Mouse (Mus musculus) embryonic facial prominence, embryonic 15.5 days (tissue): ENCODE measurements around the gene Tsks. TPM values are rescaled to one million over a fixed set of nuclear protein-coding genes. Genes with fewer than 3 reads are reported as not detected.
A peak's percentile ranks its signal among the peaks of the same experiment; 100 is the strongest.

Experiments
- ATAC-seq: fragments of 200-750 bp; cut with Nextera tagmentation; 2 replicates; pipeline ENCODE4 v1.8.0; 2017; ENCODE audit warnings: low read depth, moderate TSS enrichment; ENCODE audit not compliant: insufficient number of reproducible peaks, low FRiP score, low TSS enrichment
- H3K27ac ChIP-seq: fragments of 300-500 bp; sonication (generic); replicated peaks from 2 replicates; pipeline ENCODE4 v1.5.1; 2015; ENCODE audit warnings: mild to moderate bottlenecking, inconsistent platforms
- H3K27me3 ChIP-seq: fragments of 300-500 bp; sonication (generic); 2 replicates; pipeline ENCODE4 v1.6.1; 2015; ENCODE audit warnings: inconsistent platforms
- H3K36me3 ChIP-seq: fragments of 300-500 bp; sonication (generic); 2 replicates; pipeline ENCODE4 v1.6.1; 2015; ENCODE audit warnings: mild to moderate bottlenecking, inconsistent platforms
- H3K4me1 ChIP-seq: fragments of 300-500 bp; sonication (generic); 2 replicates; pipeline ENCODE4 v1.6.1; 2015; ENCODE audit warnings: inconsistent platforms
- H3K4me2 ChIP-seq: fragments of 300-500 bp; sonication (generic); replicated peaks from 2 replicates; pipeline ENCODE4 v1.6.1; 2015; ENCODE audit warnings: mild to moderate bottlenecking, inconsistent platforms
- H3K4me3 ChIP-seq: fragments of 300-500 bp; sonication (generic); replicated peaks from 2 replicates; pipeline ENCODE4 v1.5.1; 2015; ENCODE audit warnings: mild to moderate bottlenecking, inconsistent platforms
- H3K9ac ChIP-seq: fragments of 300-500 bp; sonication (generic); 2 replicates; pipeline ENCODE4 v1.6.1; 2015; ENCODE audit warnings: inconsistent platforms
- H3K9me3 ChIP-seq: fragments of 300-500 bp; sonication (generic); replicated peaks from 2 replicates; pipeline ENCODE4 v1.6.1; 2016; ENCODE audit warnings: inconsistent platforms
- WGBS: fragments of 180-500 bp; shearing (Covaris S2); methylation state at CpG from one replicate; pipeline ENCODE4 v1.1.7; 2015; 5-methylcytosine and 5-hydroxymethylcytosine counted together
- polyA plus RNA-seq: library from polyadenylated mRNA; unstranded; fragments of >200 nt; fragmentation: Nextera tagmentation; extraction: Ambion mirVana; gene quantifications from 2 replicates; pipeline ENCODE4 v1.2.1, GENCODE M21; 2015

The Tsks gene
- polyA plus RNA-seq, 1 experiment from 2014 or later = 0.23 TPM

- H3K4me1 ChIP-seq = peaks cover 3% of the 10 kb centered on the region; the same call in 1 of the 2 replicates
- 69% methylated on average over 8 of the region's 8 CpGs for WGBS
- no peak overlapping the region for H3K4me2 ChIP-seq
- peaks cover 56% of the 10 kb centered on the region for H3K36me3 ChIP-seq
- H3K27ac ChIP-seq = no peak overlapping the region
- no peak overlapping the region for H3K9ac ChIP-seq
- H3K27me3 ChIP-seq = no peaks in the 10 kb centered on the region
- no peaks in the 10 kb centered on the region for H3K9me3 ChIP-seq
- no peak overlapping the region for H3K4me3 ChIP-seq
- no peak for ATAC-seq
Measured at GRCm38 (mm10) chr7:44962337-44962736, 19.3 kb downstream of the Tsks start.

- H3K27me3 ChIP-seq = no peaks in the 10 kb centered on the region
- 91% methylated on average over 5 of the region's 5 CpGs for WGBS
- no peaks in the 10 kb centered on the region for H3K9me3 ChIP-seq
- H3K4me2 ChIP-seq = no peak overlapping the region
- H3K27ac ChIP-seq = no peak overlapping the region
- H3K9ac ChIP-seq = no peak overlapping the region
- peaks cover 56% of the 10 kb centered on the region for H3K36me3 ChIP-seq
- ATAC-seq = no peak
- no peaks in the 10 kb centered on the region for H3K4me1 ChIP-seq
- H3K4me3 ChIP-seq = no peak overlapping the region
Measured at GRCm38 (mm10) chr7:44962831-44963230, 19.8 kb downstream of the Tsks start.

- no peak for ATAC-seq
- H3K36me3 ChIP-seq = peaks cover 47% of the 10 kb centered on the region
Measured at GRCm38 (mm10) chr7:44964990-44965389, 22.0 kb downstream of the Tsks start.

GRCm38 (mm10) chr7:44965975-44966374 lies 23.0 kb downstream of the Tsks start:
- H3K4me2 ChIP-seq = no peak overlapping the region

More at GRCm38 (mm10) chr7:44964990-44965389, 22.0 kb downstream of the Tsks start:
- no peak overlapping the region for H3K4me3 ChIP-seq
- H3K27me3 ChIP-seq = no peaks in the 10 kb centered on the region
- H3K9me3 ChIP-seq = no peaks in the 10 kb centered on the region
- 93% methylated on average over 13 of the region's 13 CpGs for WGBS
- no peaks in the 10 kb centered on the region for H3K4me1 ChIP-seq
- H3K27ac ChIP-seq = no peak overlapping the region
- H3K4me2 ChIP-seq = no peak overlapping the region
- H3K9ac ChIP-seq = no peak overlapping the region

GRCm38 (mm10) chr7:44966638-44967037 lies 23.6 kb downstream of the Tsks start:
- H3K36me3 ChIP-seq = peaks cover 41% of the 10 kb centered on the region
- H3K27ac ChIP-seq = no peak overlapping the region
- WGBS = 73% methylated on average over 15 of the region's 15 CpGs
- no peak overlapping the region for H3K4me3 ChIP-seq
- no peak for ATAC-seq
- no peaks in the 10 kb centered on the region for H3K9me3 ChIP-seq
- H3K27me3 ChIP-seq = no peaks in the 10 kb centered on the region
- H3K4me2 ChIP-seq = no peak overlapping the region
- no peak overlapping the region for H3K9ac ChIP-seq
- peaks cover 14% of the 10 kb centered on the region for H3K4me1 ChIP-seq

More at GRCm38 (mm10) chr7:44965975-44966374, 23.0 kb downstream of the Tsks start:
- Histone ChIP-seq H3K27ac (no peak overlapping the region), H3K36me3 (peaks cover 47% of the 10 kb centered on the region), H3K27me3 (no peaks in the 10 kb centered on the region), H3K4me3 (no peak overlapping the region), H3K9me3 (no peaks in the 10 kb centered on the region), H3K9ac (no peak overlapping the region), H3K4me1 (peaks cover 8% of the 10 kb centered on the region)
- no peak for ATAC-seq
- 75% methylated on average over 7 of the region's 7 CpGs for WGBS

GRCm38 (mm10) chr7:44970231-44970691 lies 27.3 kb downstream of the Tsks start:
- Histone ChIP-seq H3K9ac (peak overlapping the region; percentile 43), H3K4me1 (peaks cover 34% of the 10 kb centered on the region), H3K27me3 (no peaks in the 10 kb centered on the region), H3K4me3 (peak overlapping the region; percentile 53), H3K9me3 (no peaks in the 10 kb centered on the region), H3K4me2 (peak overlapping the region; percentile 78), H3K36me3 (peaks cover 15% of the 10 kb centered on the region), H3K27ac (peak overlapping the region; percentile 90)
- under 1% methylated on average over 36 of the region's 36 CpGs for WGBS
- ATAC-seq = peak; percentile 95

- peak overlapping the region; percentile 43; the same call in 1 of the 2 replicates for H3K9ac ChIP-seq
- peaks cover 36% of the 10 kb centered on the region for H3K4me1 ChIP-seq
- H3K27ac ChIP-seq = peak overlapping the region; percentile 90; the same call in 1 of the 2 replicates
- peak overlapping the region; percentile 78 for H3K4me2 ChIP-seq
- H3K4me3 ChIP-seq = peak overlapping the region; percentile 53
- 60% methylated on average over 7 of the region's 7 CpGs for WGBS
- no peaks in the 10 kb centered on the region for H3K27me3 ChIP-seq
- no peaks in the 10 kb centered on the region for H3K9me3 ChIP-seq
- peaks cover 15% of the 10 kb centered on the region for H3K36me3 ChIP-seq
- no peak for ATAC-seq
Measured at GRCm38 (mm10) chr7:44971142-44971541, 28.1 kb downstream of the Tsks start.

GRCm38 (mm10) chr7:44973415-44974130 lies 30.6 kb downstream of the Tsks start:
- Histone ChIP-seq H3K27me3 (no peaks in the 10 kb centered on the region), H3K4me1 (peaks cover 36% of the 10 kb centered on the region), H3K36me3 (peaks cover 33% of the 10 kb centered on the region), H3K27ac (peak overlapping the region; percentile 93), H3K9ac (peak overlapping the region; percentile 50; the same call in 1 of the 2 replicates), H3K4me3 (peak overlapping the region; percentile 59), H3K9me3 (no peaks in the 10 kb centered on the region), H3K4me2 (peak overlapping the region; percentile 76)
- no peak for ATAC-seq
- WGBS = 36% methylated on average over 14 of the region's 14 CpGs

GRCm38 (mm10) chr7:44974383-44975116 lies 31.5 kb downstream of the Tsks start, which contains the start of gene Cpt1c:
Cpt1c (minus strand) TSS chr7:44974851.
- Histone ChIP-seq H3K9me3 (no peaks in the 10 kb centered on the region), H3K4me3 (peak within 1 kb of the TSS; percentile 59), H3K27ac (peak within 1 kb of the TSS; percentile 93), H3K4me2 (peak within 1 kb of the TSS; percentile 76), H3K36me3 (peaks cover 43% of the 10 kb centered on the region), H3K27me3 (no peaks in the 10 kb centered on the region), H3K4me1 (peaks cover 36% of the 10 kb centered on the region), H3K9ac (peak within 1 kb of the TSS; percentile 50)
- ATAC-seq = peak; percentile 58; the same call in 1 of the 2 replicates
- WGBS = 2% methylated on average over 22 of the region's 22 CpGs

GRCm38 (mm10) chr7:44975117-44975419 lies 32.1 kb downstream of the Tsks start:
- Histone ChIP-seq H3K27ac (peak overlapping the region; percentile 93), H3K9me3 (no peaks in the 10 kb centered on the region), H3K4me2 (peak overlapping the region; percentile 76), H3K9ac (no peak overlapping the region), H3K36me3 (peaks cover 48% of the 10 kb centered on the region), H3K4me3 (peak overlapping the region; percentile 59), H3K4me1 (peaks cover 36% of the 10 kb centered on the region), H3K27me3 (no peaks in the 10 kb centered on the region)
- 26% methylated on average over 6 of the region's 6 CpGs for whole genome bisulfite sequencing
- ATAC-seq = no peak

- Histone ChIP-seq H3K36me3 (peaks cover 76% of the 10 kb centered on the region), H3K27me3 (no peaks in the 10 kb centered on the region), H3K27ac (no peak overlapping the region), H3K4me3 (no peak overlapping the region), H3K4me2 (no peak overlapping the region), H3K9me3 (no peaks in the 10 kb centered on the region), H3K9ac (no peak overlapping the region), H3K4me1 (peaks cover 19% of the 10 kb centered on the region)
- no peak for ATAC-seq
- 83% methylated on average over 3 of the region's 3 CpGs for WGBS
Measured at GRCm38 (mm10) chr7:44978300-44978699, 35.3 kb downstream of the Tsks start.
